In genomic region chr17:87571345-87571932, GRCm38 (mm10) we compare ENCODE assay signal across 8 mouse cellular contexts.
DNase-seq lines count a peak whose midpoint lies in the region; ATAC-seq lines count a peak whose summit lies in the region.

No protein-coding gene starts in this region.

- H3K36me3 ChIP-seq in hindbrain, embryonic 13.5 days: no peaks in the 10 kb centered on the region

- peak overlapping the region; percentile 59; the same call in 1 of the 2 replicates for H3K9ac ChIP-seq in hindbrain, embryonic 13.5 days

- peak; percentile 90 for ATAC-seq in hindbrain, embryonic 13.5 days (ENCODE audit: low FRiP score)

- H3K4me1 ChIP-seq in hindbrain, embryonic 13.5 days (replicated peaks): peaks cover 18% of the 10 kb centered on the region

- peak overlapping the region; percentile 49 for H3K4me2 ChIP-seq in hindbrain, embryonic 13.5 days

- 13% methylated on average over 18 of the region's 18 CpGs for WGBS in hindbrain, embryonic 13.5 days

- peak overlapping the region; percentile 23; the same call in 1 of the 2 replicates for H3K4me3 ChIP-seq in hindbrain, embryonic 13.5 days

- DNase-seq in R1 (ENCODE audit: low read depth, low spot score): peak; percentile 89
- peak; percentile 97 to 98 for DNase-seq in cerebellum, postnatal 25 days
- DNase-seq in frontal cortex, postnatal 25 days (ENCODE audit: low spot score in 2 of 2): peak; percentile 97 to 98
- DNase-seq in layer of hippocampus, postnatal 14 days (ENCODE audit: low spot score in 2 of 2): peak; percentile 95 to 96
- DNase-seq in lung, postnatal 10 days: peak; percentile 96
- peak; percentile 89 for DNase-seq in ovary, postnatal 36 days (ENCODE audit: low spot score)
- peak; percentile 89 for DNase-seq in thymus, postnatal 14 days

- H3K9me3 ChIP-seq in hindbrain, embryonic 13.5 days: no peaks in the 10 kb centered on the region

- H3K27ac ChIP-seq in hindbrain, embryonic 13.5 days: peak overlapping the region; percentile 48

- H3K27me3 ChIP-seq in hindbrain, embryonic 13.5 days: no peaks in the 10 kb centered on the region

Comparison
In these comparisons a context has a peak if more than half of its experiments do, and no peak if none do; other contexts are left out.
1. Peak in every context shown above with its lines: DNase-seq, ATAC-seq, H3K4me3 ChIP-seq and H3K27ac ChIP-seq.